ENCODE assay signal across 8 mouse cellular contexts in the genomic region with DNA sequence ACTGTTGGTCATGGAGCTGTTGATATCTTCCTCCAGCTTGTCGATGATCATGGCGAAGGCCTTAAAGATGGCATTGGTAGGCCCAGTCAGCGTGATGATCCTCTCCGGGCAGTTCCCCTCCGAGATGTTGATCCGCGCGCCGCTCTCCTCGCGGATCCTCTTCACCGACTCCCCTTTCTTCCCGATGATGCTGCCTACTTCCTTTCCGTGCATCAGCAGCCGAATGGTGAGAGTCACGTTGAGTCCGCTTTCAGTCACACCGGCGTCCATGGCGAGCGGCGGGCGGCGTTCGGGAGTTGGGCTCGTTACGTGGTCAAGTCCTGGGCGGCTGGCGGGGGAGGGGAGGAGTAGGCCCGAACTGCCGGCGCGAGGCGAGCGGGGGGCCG. TPM values are rescaled to one million over a fixed set of nuclear protein-coding genes. Genes with fewer than 3 reads are reported as not detected.
DNase-seq lines count a peak whose midpoint lies in the region; ATAC-seq and TF ChIP-seq lines count a peak whose summit lies in the region.

No protein-coding gene starts in this region.

- peak overlapping the region; percentile 99 for H3K27ac ChIP-seq in brown adipose tissue, adult 24 weeks (replicated peaks; ENCODE audit: low read depth, low read length)
- H3K27ac ChIP-seq in small intestine, adult 2 months (ENCODE audit: insufficient read depth, low read depth, low read length) = peak overlapping the region; percentile 97

- H3K4me3 ChIP-seq in brown adipose tissue, adult 24 weeks (ENCODE audit: insufficient read depth, low read depth, low read length) = peak overlapping the region; percentile 100
- peak overlapping the region; percentile 98 for H3K4me3 ChIP-seq in small intestine, adult 2 months (ENCODE audit: low read depth, low read length)

- 0 out of 2 replicates have a peak, but pooled peaks have one; percentile 6 for TF ChIP-seq POLR2A in small intestine, adult 2 months (IDR thresholded peaks at IDR 0.05; ENCODE audit: low read depth, low read length)

- no peak for DNase-seq in cerebellum, postnatal 25 days
- peak; percentile 76 for DNase-seq in 3T3-L1 (ENCODE audit: low read depth, low spot score)
- DNase-seq in layer of hippocampus, adult 9-10 months (ENCODE audit: low spot score) = peak; percentile 54
- DNase-seq in mesoderm, embryonic 11.5 days (ENCODE audit: low read depth, low spot score) = peak; percentile 69

- no peak for TF ChIP-seq CTCF in small intestine, adult 2 months (IDR thresholded peaks at IDR 0.05; ENCODE audit: extremely low read depth, insufficient read length, insufficient replicate concordance, low read depth, low read length)

- peaks cover 16% of the 10 kb centered on the region for H3K36me3 ChIP-seq in small intestine, adult 2 months (ENCODE audit: control insufficient read depth, insufficient read depth, low read length)

- peak; percentile 36; the same call in 1 of the 2 replicates for ATAC-seq in cerebellum, adult (ENCODE audit: insufficient number of reproducible peaks, low FRiP score, low TSS enrichment)
- peak; percentile 30 for ATAC-seq in granulocyte monocyte progenitor cell, adult 5-6 weeks (replicated peaks; ENCODE audit: poor library complexity, severe bottlenecking)

- WGBS in small intestine, adult 2 months = 1% methylated on average over 35 of the region's 36 CpGs

- peaks cover 12% of the 10 kb centered on the region for H3K4me1 ChIP-seq in brown adipose tissue, adult 24 weeks (ENCODE audit: control insufficient read depth, insufficient read depth, insufficient read length, low read length)
- peaks cover 8% of the 10 kb centered on the region; the same call in 1 of the 2 replicates for H3K4me1 ChIP-seq in small intestine, adult 2 months (ENCODE audit: control insufficient read depth, insufficient read depth, insufficient read length, low read length)

- H3K27me3 ChIP-seq in small intestine, adult 2 months (ENCODE audit: control insufficient read depth, insufficient read depth, low read length) = no peaks in the 10 kb centered on the region

RNA-seq across cellular contexts. Expression of a gene that starts 0.5 kb away (rescaled TPM):
- polyA plus RNA-seq in brown adipose tissue, adult 24 weeks (2012; ENCODE audit: insufficient read depth, insufficient read length, missing spikeins) = 107 and 116 TPM in 2 replicates
- 258 and 285 TPM in 2 replicates for total RNA-seq in granulocyte monocyte progenitor cell, adult 5-6 weeks (2014; fragmentation: Nextera tagmentation)
- total RNA-seq in granulocyte monocyte progenitor cell, adult 5-6 weeks (2017) = 130 and 152 TPM in 2 replicates
- polyA plus RNA-seq in small intestine, adult 2 months (2012; rRNA removed) = 244 and 314 TPM in 2 replicates

Comparison
In these comparisons a context has a peak if more than half of its experiments do, and no peak if none do; other contexts are left out.
1. DNase-seq: peak in 3T3-L1 (single experiment), layer of hippocampus, adult 9-10 months (single experiment) and mesoderm, embryonic 11.5 days (single experiment); none in cerebellum, postnatal 25 days (0 of 2).